29 mouse cellular contexts compared by ENCODE assay signal in the genomic region with DNA sequence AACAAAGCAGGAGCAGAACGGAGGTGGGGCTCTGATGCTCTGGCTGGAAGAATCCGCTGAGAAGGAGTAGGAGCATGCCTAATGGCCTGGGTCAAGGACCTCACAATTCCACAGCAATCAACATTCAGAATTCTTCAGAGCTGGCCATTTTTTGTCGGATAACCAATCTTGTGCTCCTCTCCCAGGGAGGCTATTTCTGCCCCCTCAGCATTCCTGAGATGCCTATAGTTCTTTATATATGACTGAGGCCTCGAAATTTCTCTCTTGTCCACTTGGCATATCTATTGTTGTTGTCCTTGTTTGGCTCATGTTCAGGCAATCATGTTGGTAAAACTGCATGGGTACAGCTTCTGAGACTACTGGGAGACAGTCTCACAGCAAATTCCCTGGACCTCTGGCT.
A peak's percentile ranks its signal among the peaks of the same experiment; 100 is the strongest.
DNase-seq lines count a peak whose midpoint lies in the region; ATAC-seq and TF ChIP-seq lines count a peak whose summit lies in the region.
"Had no signal": no experiment of that assay in that cellular context is flagged by ENCODE, and none has a peak within 500 bp of the region (broad histone marks: within the 10 kb centered on the region; RNA-seq: fewer than 3 reads in every experiment).

No protein-coding gene starts in this region.

- DNase-seq in heart, adult 8-10 months (ENCODE audit: low spot score): no peak
- peak; percentile 5 for DNase-seq in hindbrain, embryonic 10.5 days (ENCODE audit: low spot score)
- no peak for DNase-seq in hindbrain, postnatal 0 days (ENCODE audit: low spot score)
- DNase-seq in ES-E14 (ENCODE audit: low read depth, low spot score): no peak
- DNase-seq in embryo, embryonic 11 days: peak; percentile 6
- DNase-seq in testis, postnatal 14 days (ENCODE audit: low spot score): no peak
- DNase-seq in cerebellum, postnatal 10 days: no peak
- DNase-seq: adrenal gland, adult 8-10 months; cerebellum, adult 18-20 months; cerebellum, postnatal 36 days; gastrocnemius, postnatal 25 days; heart, adult 2 months; kidney, adult 2 months; kidney, postnatal 10 days; liver; liver, postnatal 0 days; lung, postnatal 36 days; midbrain, embryonic 14.5 days; right cerebral cortex, postnatal 25 days; spleen, adult 18-20 months; thymus, postnatal 25 days had no signal

- no peaks in the 10 kb centered on the region for H3K36me3 ChIP-seq in heart, embryonic 12.5 days
- no peaks in the 10 kb centered on the region for H3K36me3 ChIP-seq in hindbrain, embryonic 10.5 days
- no peaks in the 10 kb centered on the region for H3K36me3 ChIP-seq in hindbrain, postnatal 0 days (ENCODE audit: insufficient read depth, low read length)
- no peaks in the 10 kb centered on the region for H3K36me3 ChIP-seq in ES-E14 (ENCODE audit: control insufficient read depth, insufficient read depth, low read length, poor library complexity, severe bottlenecking)
- H3K36me3 ChIP-seq: hindbrain, embryonic 13.5 days; limb, embryonic 10.5 days had no signal

- no peak for ATAC-seq in heart, embryonic 12.5 days (ENCODE audit: insufficient number of reproducible peaks, low FRiP score)
- no peak for ATAC-seq in hindbrain, postnatal 0 days
- ATAC-seq: activated CD4-positive, CD25-positive, alpha-beta regulatory T cell, adult 4 months; CD4-positive, CD25-positive, alpha-beta regulatory T cell, adult 4 months; forebrain, postnatal 0 days; inflammation-experienced regulatory T-cells, adult 6 months; liver, postnatal 0 days had no signal

- peak overlapping the region; percentile 47; the same call in 1 of the 2 replicates for H3K27ac ChIP-seq in heart, embryonic 12.5 days (ENCODE audit: poor library complexity, severe bottlenecking)
- no peak overlapping the region for H3K27ac ChIP-seq in hindbrain, embryonic 10.5 days
- no peak overlapping the region for H3K27ac ChIP-seq in hindbrain, postnatal 0 days
- H3K27ac ChIP-seq in ES-E14 (ENCODE audit: insufficient read depth, low read depth, low read length, poor library complexity, severe bottlenecking): no peak overlapping the region
- H3K27ac ChIP-seq: heart, adult 2 months; hindbrain, embryonic 13.5 days; limb, embryonic 10.5 days had no signal

- 23% methylated on average over 4 of the region's 4 CpGs for WGBS in heart, embryonic 12.5 days
- WGBS in hindbrain, embryonic 10.5 days: 46% methylated on average over 4 of the region's 4 CpGs
- WGBS in hindbrain, postnatal 0 days: 39% methylated on average over 4 of the region's 4 CpGs

- H3K4me3 ChIP-seq in heart, embryonic 12.5 days: no peak overlapping the region
- no peak overlapping the region for H3K4me3 ChIP-seq in hindbrain, embryonic 10.5 days
- no peak overlapping the region for H3K4me3 ChIP-seq in hindbrain, postnatal 0 days (ENCODE audit: low read length)
- H3K4me3 ChIP-seq in ES-E14 (ENCODE audit: insufficient read depth in 1 of 2, low read depth in 1 of 2, low read length in 2 of 2, poor library complexity in 1 of 2, severe bottlenecking in 1 of 2): no peak overlapping the region
- H3K4me3 ChIP-seq: heart, adult 2 months; hindbrain, embryonic 13.5 days; limb, embryonic 10.5 days; megakaryocyte, embryonic 14.5 days had no signal

- no peak for TF ChIP-seq CTCF in hindbrain, postnatal 0 days (IDR thresholded peaks at IDR 0.05; ENCODE audit: low read depth)

- H3K4me1 ChIP-seq in heart, embryonic 12.5 days (replicated peaks): peaks cover 12% of the 10 kb centered on the region
- H3K4me1 ChIP-seq in hindbrain, embryonic 10.5 days (replicated peaks): 0 out of 2 replicates have a peak, but pooled peaks cover 6% of the 10 kb centered on the region
- no peaks in the 10 kb centered on the region for H3K4me1 ChIP-seq in hindbrain, postnatal 0 days (ENCODE audit: insufficient read depth, low read length)
- no peaks in the 10 kb centered on the region for H3K4me1 ChIP-seq in ES-E14 (ENCODE audit: control insufficient read depth in 2 of 2, insufficient read depth in 2 of 2, low read length in 2 of 2, poor library complexity in 1 of 2)
- H3K4me1 ChIP-seq: hindbrain, embryonic 13.5 days; limb, embryonic 10.5 days; megakaryocyte, embryonic 14.5 days had no signal

- in situ Hi-C loops in ES-E14 (cut with MboI; ENCODE audit: low sequenced_read_pairs in 2 of 2, unreplicated experiment in 2 of 2): no loop called here

- no peaks in the 10 kb centered on the region for H3K9me3 ChIP-seq in heart, embryonic 12.5 days (replicated peaks)
- no peaks in the 10 kb centered on the region for H3K9me3 ChIP-seq in hindbrain, embryonic 10.5 days
- no peaks in the 10 kb centered on the region for H3K9me3 ChIP-seq in hindbrain, postnatal 0 days (ENCODE audit: low read length)
- no peaks in the 10 kb centered on the region for H3K9me3 ChIP-seq in ES-E14 (ENCODE audit: control insufficient read depth, insufficient read depth, low read depth, low read length)
- H3K9me3 ChIP-seq: limb, embryonic 10.5 days; megakaryocyte, embryonic 14.5 days had no signal

- no peak overlapping the region for H3K4me2 ChIP-seq in heart, embryonic 12.5 days
- no peak overlapping the region for H3K4me2 ChIP-seq in hindbrain, postnatal 0 days (ENCODE audit: low read depth, low read length)
- H3K4me2 ChIP-seq: hindbrain, embryonic 13.5 days had no signal

- H3K27me3 ChIP-seq in heart, embryonic 12.5 days (replicated peaks): no peaks in the 10 kb centered on the region
- H3K27me3 ChIP-seq in hindbrain, embryonic 10.5 days (ENCODE audit: insufficient read depth, poor library complexity, severe bottlenecking): no peaks in the 10 kb centered on the region
- no peaks in the 10 kb centered on the region for H3K27me3 ChIP-seq in hindbrain, postnatal 0 days (ENCODE audit: insufficient read depth, low read length)
- H3K27me3 ChIP-seq: hindbrain, embryonic 13.5 days; megakaryocyte, embryonic 14.5 days had no signal

- H3K9ac ChIP-seq in heart, embryonic 12.5 days: no peak overlapping the region
- H3K9ac ChIP-seq in hindbrain, postnatal 0 days (replicated peaks; ENCODE audit: low read length): no peak overlapping the region
- no peak overlapping the region for H3K9ac ChIP-seq in ES-E14 (ENCODE audit: insufficient read depth, low read depth, low read length, poor library complexity, severe bottlenecking)
- H3K9ac ChIP-seq: forebrain, postnatal 0 days; hindbrain, embryonic 13.5 days; liver, postnatal 0 days had no signal

TF ChIP-seq in ES-E14, 5 proteins besides CTCF, POLR2A, EP300 and RAD21:
- TF ChIP-seq MAFK (IDR thresholded peaks at IDR 0.05; ENCODE audit: insufficient read depth, low read depth, low read length): 0 out of 2 replicates have a peak, but pooled peaks have one; percentile 20
- TF ChIP-seq ZNF384 (IDR thresholded peaks at IDR 0.05; ENCODE audit: low read depth, low read length): no peak

Comparison
In these comparisons a context has a peak if more than half of its experiments do, and no peak if none do; other contexts are left out.
1. DNase-seq: peak in hindbrain, embryonic 10.5 days (single experiment) and embryo, embryonic 11 days (single experiment); none in heart, adult 8-10 months (single experiment), hindbrain, postnatal 0 days (single experiment), ES-E14 (single experiment), testis, postnatal 14 days (single experiment) and cerebellum, postnatal 10 days (0 of 2).